ENCODE assay signal across 19 mouse cellular contexts in genomic region chr6:19579421-19579820, GRCm38 (mm10).
DNase-seq lines count a peak whose midpoint lies in the region; ATAC-seq and TF ChIP-seq lines count a peak whose summit lies in the region.
"Had no signal": no experiment of that assay in that cellular context is flagged by ENCODE, and none has a peak within 500 bp of the region (broad histone marks: within the 10 kb centered on the region; RNA-seq: fewer than 3 reads in every experiment).

No protein-coding gene starts in this region.

- DNase-seq in hindbrain, embryonic 10.5 days (ENCODE audit: low spot score): no peak
- peak; percentile 71 for DNase-seq in midbrain, postnatal 0 days (ENCODE audit: low spot score)
- no peak for DNase-seq in midbrain, embryonic 11.5 days (ENCODE audit: low spot score, missing footprints)
- peak; percentile 97 for DNase-seq in cerebellum, adult 8-10 months
- DNase-seq in cerebellum, postnatal 36 days: peak; percentile 95 to 97
- no peak for DNase-seq in heart, adult 8-10 months (ENCODE audit: low spot score)
- DNase-seq: adrenal gland, postnatal 10 days; embryo, embryonic 11 days; kidney, adult 8-10 months; kidney, postnatal 10 days; lung, postnatal 4 days; thymus, adult 18-20 months; thymus, postnatal 4 days had no signal

- H3K4me3 ChIP-seq in hindbrain, embryonic 15.5 days: no peak overlapping the region
- H3K4me3 ChIP-seq in hindbrain, embryonic 10.5 days: no peak overlapping the region
- no peak overlapping the region for H3K4me3 ChIP-seq in midbrain, postnatal 0 days (ENCODE audit: low read depth, low read length)
- H3K4me3 ChIP-seq in midbrain, embryonic 11.5 days (ENCODE audit: low read depth, low read length): no peak overlapping the region
- H3K4me3 ChIP-seq: embryonic facial prominence, embryonic 13.5 days; forebrain, embryonic 13.5 days; limb, embryonic 15.5 days had no signal

- no peak overlapping the region for H3K27ac ChIP-seq in hindbrain, embryonic 15.5 days (replicated peaks)
- H3K27ac ChIP-seq in hindbrain, embryonic 10.5 days: no peak overlapping the region
- H3K27ac ChIP-seq in midbrain, postnatal 0 days (ENCODE audit: low read depth, low read length): no peak overlapping the region
- H3K27ac ChIP-seq in midbrain, embryonic 11.5 days (ENCODE audit: low read depth, low read length): no peak overlapping the region
- H3K27ac ChIP-seq: embryonic facial prominence, embryonic 13.5 days; forebrain, embryonic 13.5 days; limb, embryonic 15.5 days had no signal

- H3K4me1 ChIP-seq in hindbrain, embryonic 15.5 days (replicated peaks): no peaks in the 10 kb centered on the region
- H3K4me1 ChIP-seq in hindbrain, embryonic 10.5 days (replicated peaks): no peaks in the 10 kb centered on the region
- no peaks in the 10 kb centered on the region for H3K4me1 ChIP-seq in midbrain, postnatal 0 days (ENCODE audit: insufficient read depth, low read length)
- H3K4me1 ChIP-seq in midbrain, embryonic 11.5 days (ENCODE audit: control insufficient read depth, insufficient read depth, low read length): no peaks in the 10 kb centered on the region
- H3K4me1 ChIP-seq: embryonic facial prominence, embryonic 13.5 days; forebrain, embryonic 13.5 days; limb, embryonic 15.5 days had no signal

- H3K4me2 ChIP-seq in hindbrain, embryonic 15.5 days: no peak overlapping the region
- H3K4me2 ChIP-seq in midbrain, postnatal 0 days (ENCODE audit: low read depth, low read length, poor library complexity, severe bottlenecking): no peak overlapping the region
- no peak overlapping the region for H3K4me2 ChIP-seq in midbrain, embryonic 11.5 days
- H3K4me2 ChIP-seq: embryonic facial prominence, embryonic 13.5 days; forebrain, embryonic 13.5 days; heart, embryonic 11.5 days; limb, embryonic 15.5 days had no signal

- TF ChIP-seq CTCF in midbrain, postnatal 0 days (IDR thresholded peaks at IDR 0.05): no peak

- no peak overlapping the region for H3K9ac ChIP-seq in hindbrain, embryonic 15.5 days
- no peak overlapping the region for H3K9ac ChIP-seq in midbrain, postnatal 0 days (replicated peaks; ENCODE audit: low read length, poor library complexity, severe bottlenecking)
- no peak overlapping the region for H3K9ac ChIP-seq in midbrain, embryonic 11.5 days (ENCODE audit: low read length)
- H3K9ac ChIP-seq: embryonic facial prominence, embryonic 13.5 days; forebrain, embryonic 13.5 days; limb, embryonic 15.5 days had no signal

- H3K36me3 ChIP-seq in hindbrain, embryonic 15.5 days: no peaks in the 10 kb centered on the region
- no peaks in the 10 kb centered on the region for H3K36me3 ChIP-seq in hindbrain, embryonic 10.5 days
- H3K36me3 ChIP-seq in midbrain, postnatal 0 days (ENCODE audit: insufficient read depth, low read length): no peaks in the 10 kb centered on the region
- H3K36me3 ChIP-seq in midbrain, embryonic 11.5 days (ENCODE audit: control insufficient read depth, insufficient read depth, low read length): no peaks in the 10 kb centered on the region
- H3K36me3 ChIP-seq: embryonic facial prominence, embryonic 13.5 days; limb, embryonic 15.5 days had no signal

- WGBS in hindbrain, embryonic 15.5 days: 64% methylated on average over 1 of the region's 1 CpGs
- 71% methylated on average over 1 of the region's 1 CpGs for WGBS in hindbrain, embryonic 10.5 days
- WGBS in midbrain, postnatal 0 days: 58% methylated on average over 1 of the region's 1 CpGs
- 74% methylated on average over 1 of the region's 1 CpGs for WGBS in midbrain, embryonic 11.5 days

- no peaks in the 10 kb centered on the region for H3K27me3 ChIP-seq in hindbrain, embryonic 15.5 days
- no peaks in the 10 kb centered on the region for H3K27me3 ChIP-seq in hindbrain, embryonic 10.5 days (ENCODE audit: insufficient read depth, poor library complexity, severe bottlenecking)
- no peaks in the 10 kb centered on the region for H3K27me3 ChIP-seq in midbrain, postnatal 0 days (ENCODE audit: insufficient read depth, low read length)
- H3K27me3 ChIP-seq in midbrain, embryonic 11.5 days (ENCODE audit: control insufficient read depth, insufficient read depth, low read length): no peaks in the 10 kb centered on the region
- H3K27me3 ChIP-seq: embryonic facial prominence, embryonic 13.5 days; forebrain, embryonic 13.5 days; limb, embryonic 15.5 days had no signal

- H3K9me3 ChIP-seq in hindbrain, embryonic 15.5 days: no peaks in the 10 kb centered on the region
- no peaks in the 10 kb centered on the region for H3K9me3 ChIP-seq in hindbrain, embryonic 10.5 days
- H3K9me3 ChIP-seq in midbrain, postnatal 0 days (ENCODE audit: low read length): no peaks in the 10 kb centered on the region
- H3K9me3 ChIP-seq in midbrain, embryonic 11.5 days (ENCODE audit: control insufficient read depth, low read length): no peaks in the 10 kb centered on the region
- H3K9me3 ChIP-seq: embryonic facial prominence, embryonic 13.5 days; forebrain, embryonic 13.5 days; limb, embryonic 15.5 days had no signal

- peak; percentile 56; the same call in 1 of the 2 replicates for ATAC-seq in hindbrain, embryonic 15.5 days (ENCODE audit: low FRiP score, low read depth)
- ATAC-seq in midbrain, postnatal 0 days (ENCODE audit: low FRiP score): no peak
- ATAC-seq in midbrain, embryonic 11.5 days (ENCODE audit: low FRiP score): no peak
- no peak for ATAC-seq in erythroblast, adult 5-6 weeks (replicated peaks; ENCODE audit: low FRiP score, poor library complexity, severe bottlenecking)
- ATAC-seq: forebrain, embryonic 13.5 days had no signal

Comparison
In these comparisons a context has a peak if more than half of its experiments do, and no peak if none do; other contexts are left out.
1. DNase-seq: peak in midbrain, postnatal 0 days (single experiment), cerebellum, adult 8-10 months (single experiment) and cerebellum, postnatal 36 days (2 of 2); none in hindbrain, embryonic 10.5 days (single experiment), midbrain, embryonic 11.5 days (single experiment) and heart, adult 8-10 months (single experiment).